Mouse (Mus musculus) heart, adult 9 months (tissue): ENCODE measurements around the gene Uspl1.
A peak's percentile ranks its signal among the peaks of the same experiment; 100 is the strongest.

Source experiments
- DNase-seq, 2 experiments: peaks; one replicate each; pipeline ENCODE4 v3.0.0; 2022; ENCODE audit warnings: low spot score in 2 of 2

The Uspl1 gene

DNA sequence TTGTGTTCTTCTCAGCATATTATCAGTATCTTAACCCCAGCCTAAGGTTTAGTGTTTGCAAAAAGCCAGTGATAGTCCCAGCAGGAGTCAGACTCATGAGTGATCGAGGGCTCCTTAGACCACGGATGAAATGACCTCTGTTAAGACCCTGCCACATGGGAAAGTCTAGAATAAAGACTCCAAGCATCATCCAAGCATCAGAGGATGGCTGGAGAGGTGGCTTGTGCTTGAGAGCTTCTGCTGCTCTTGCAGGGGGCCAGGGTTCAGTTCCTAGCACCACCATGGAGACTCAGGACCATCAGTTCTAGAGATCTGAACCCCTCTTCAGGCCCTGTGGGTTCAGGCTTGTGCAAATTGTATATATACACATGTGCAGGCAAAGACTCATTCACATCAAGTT, 16.1 kb upstream of the Uspl1 start:
- no peak for DNase-seq

GRCm38 (mm10) chr5:149168816-149169215, 15.3 kb upstream of the Uspl1 start:
- no peak for DNase-seq

DNA sequence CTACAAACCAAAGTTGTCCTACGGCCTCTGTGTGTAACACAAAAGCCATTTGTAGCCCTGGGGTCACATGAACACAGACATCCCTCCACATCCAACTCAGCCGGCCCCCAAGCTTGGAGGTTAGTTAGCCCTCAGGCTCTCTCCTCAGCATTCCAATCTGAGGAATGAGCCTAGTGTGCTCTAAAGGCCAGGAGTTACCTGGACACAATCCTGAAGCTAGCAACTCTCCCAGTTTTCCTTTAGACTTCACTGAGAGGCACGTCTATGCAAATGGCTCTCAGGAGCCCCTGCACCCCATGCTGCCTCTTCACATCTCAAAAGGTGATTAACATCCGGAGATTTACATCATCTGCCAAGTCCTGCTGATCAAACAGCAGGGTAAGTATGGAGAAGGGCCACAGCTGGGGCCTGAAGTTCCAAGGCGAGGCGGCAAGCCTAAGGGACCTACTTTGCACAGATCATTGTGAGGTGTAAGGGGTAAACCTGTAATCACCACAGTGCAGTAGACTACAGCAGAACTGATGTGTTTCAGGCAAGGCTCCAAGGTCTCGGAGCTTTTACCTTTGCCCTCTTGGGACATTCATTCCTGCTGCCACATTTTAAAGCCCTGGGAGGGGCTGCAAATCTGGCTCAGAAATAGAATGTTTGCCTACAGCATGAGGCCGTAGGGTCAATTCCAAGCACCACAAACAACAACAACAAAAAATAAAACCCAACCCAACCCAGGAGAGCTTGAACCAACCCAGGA, 13.1 kb upstream of the Uspl1 start:
- no peak for DNase-seq

GRCm38 (mm10) chr5:149172246-149172645, 11.9 kb upstream of the Uspl1 start:
- DNase-seq: no peak

DNA sequence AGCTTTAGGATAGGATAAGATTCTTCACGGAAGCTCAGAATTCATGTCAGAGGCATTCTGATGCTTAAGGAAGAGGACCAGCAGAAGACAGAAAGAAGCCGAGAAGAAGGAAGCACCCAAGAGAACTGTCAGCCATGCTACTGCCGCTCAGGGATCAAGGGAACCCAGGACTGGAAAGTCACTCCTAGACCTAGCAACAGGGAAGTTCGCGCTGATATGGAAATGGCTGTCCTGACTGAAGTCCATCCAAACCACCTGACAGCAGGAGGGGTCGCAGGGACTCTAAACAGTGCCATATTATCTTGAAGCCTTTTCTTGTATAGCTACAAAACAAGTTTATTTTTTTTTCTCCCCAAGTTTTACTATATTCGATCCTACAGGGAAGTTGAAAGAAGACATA, 9.6 kb upstream of the Uspl1 start:
- DNase-seq: no peak

GRCm38 (mm10) chr5:149175736-149176135, 8.4 kb upstream of the Uspl1 start:
- DNase-seq: no peak

DNA sequence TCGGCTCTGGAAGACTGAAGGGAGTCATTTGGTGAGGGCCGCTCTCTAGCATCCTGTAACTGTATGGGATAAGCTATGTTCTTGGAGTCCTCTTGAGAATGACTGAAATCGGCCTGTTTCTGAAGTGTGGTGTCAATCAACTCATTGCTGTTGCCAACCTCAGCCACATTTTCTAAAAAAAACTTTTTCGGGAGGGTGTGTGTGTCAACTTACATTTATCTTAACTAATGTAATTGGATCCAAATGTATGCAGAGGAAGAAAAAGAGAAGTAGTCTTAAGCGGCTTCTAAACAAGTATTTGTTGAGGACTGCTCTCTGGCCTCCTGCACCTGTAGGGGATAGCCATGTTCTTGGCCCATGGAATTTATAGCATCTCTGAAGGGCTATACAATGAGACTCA, 6.1 kb upstream of the Uspl1 start:
- DNase-seq: no peak

GRCm38 (mm10) chr5:149179826-149180225, 4.3 kb upstream of the Uspl1 start:
- DNase-seq: no peak

GRCm38 (mm10) chr5:149182186-149182870, 1.8 kb upstream of the Uspl1 start:
- DNase-seq: no peak

- DNase-seq: no peak
These were observed 1.0 kb upstream of the Uspl1 start for GRCm38 (mm10) chr5:149183122-149183521.

DNA sequence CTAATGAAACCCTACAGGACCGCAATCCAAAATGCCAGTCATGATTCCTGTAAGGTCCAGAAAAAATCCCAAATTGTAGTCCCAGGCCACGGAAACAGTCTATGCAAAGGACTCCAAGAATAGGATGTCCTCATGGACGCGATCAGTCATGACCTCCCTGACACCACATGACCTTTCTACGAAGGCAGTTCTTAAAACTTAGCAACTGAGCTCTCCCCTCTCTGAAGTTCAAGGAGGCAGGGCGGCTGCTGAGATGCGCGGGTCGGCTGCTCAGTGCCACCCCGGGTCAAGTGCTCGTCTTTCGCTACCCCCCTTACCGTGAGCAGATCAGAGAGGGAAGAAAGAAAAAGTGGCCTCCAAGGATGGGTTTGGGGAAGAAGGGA, 438 bp upstream of the Uspl1 start:
- no peak for DNase-seq

- no peak for DNase-seq
These were observed 665 bp downstream of the Uspl1 start for GRCm38 (mm10) chr5:149184844-149185186.

GRCm38 (mm10) chr5:149185806-149186205, 1.7 kb downstream of the Uspl1 start:
- no peak for DNase-seq

GRCm38 (mm10) chr5:149190160-149190559, 6.0 kb downstream of the Uspl1 start:
- DNase-seq: no peak

DNA sequence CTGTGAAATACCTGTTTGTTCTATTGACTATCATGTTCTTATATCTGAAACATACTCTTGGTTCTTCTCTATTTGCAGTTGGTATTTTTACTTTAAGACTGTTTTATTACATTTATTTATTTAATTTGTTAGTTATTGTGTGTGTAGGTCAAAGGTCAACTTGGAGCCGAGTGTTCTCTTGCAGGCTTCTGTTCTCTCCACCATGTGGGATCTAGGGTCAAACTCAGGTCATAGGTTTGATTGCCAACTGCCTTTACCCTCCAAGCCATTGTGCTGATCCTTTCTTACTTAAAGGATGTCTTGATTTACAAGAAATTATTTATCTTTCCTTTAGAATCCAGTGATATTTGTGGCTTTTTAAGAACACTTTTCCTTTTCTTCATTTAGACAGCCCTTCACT, 12.5 kb downstream of the Uspl1 start:
- DNase-seq: no peak

DNA sequence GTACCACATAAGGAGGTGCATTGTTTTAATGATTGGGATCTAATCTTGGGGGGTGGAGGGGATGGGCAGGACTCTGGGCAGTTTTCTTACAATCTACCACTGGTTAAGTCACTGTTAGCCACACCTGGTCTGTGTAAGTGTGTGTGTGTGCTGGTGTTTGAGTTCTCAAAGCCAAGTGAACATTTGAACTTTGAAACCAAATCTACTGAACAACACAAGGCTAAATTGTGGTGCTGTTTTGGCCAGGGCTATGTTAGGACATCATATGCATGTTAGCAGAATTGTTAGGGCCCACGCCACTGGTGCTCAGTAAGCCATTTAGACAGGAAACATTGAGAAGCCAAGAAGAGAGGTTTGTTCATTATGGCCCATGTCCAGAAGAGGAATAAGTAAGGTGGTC, 14.6 kb downstream of the Uspl1 start:
- DNase-seq: no peak

DNA sequence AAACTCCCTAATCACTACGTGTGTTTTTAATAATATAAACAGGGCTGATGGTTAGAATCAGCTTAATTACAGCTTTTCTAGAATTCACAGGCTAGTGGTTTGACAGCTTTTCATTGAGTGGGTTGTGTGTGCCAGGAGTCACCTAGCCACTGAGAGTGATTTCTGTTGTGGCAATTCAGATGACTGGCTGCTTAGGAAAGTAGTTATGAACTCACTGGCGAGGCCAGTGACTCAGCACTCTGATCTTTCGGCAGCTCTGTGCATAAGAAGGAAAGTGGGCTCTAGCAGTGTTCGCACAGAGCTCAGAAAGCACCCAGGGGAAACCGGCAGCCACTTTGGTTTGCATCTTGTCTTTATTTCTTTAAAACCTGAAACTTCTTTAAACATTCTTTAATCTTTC, 18.8 kb downstream of the Uspl1 start:
- DNase-seq: peak in 1 of 2 experiments; percentile 31

- DNase-seq: no peak
These were observed 19.7 kb downstream of the Uspl1 start for GRCm38 (mm10) chr5:149203796-149204375.

- DNase-seq: no peak
These were observed 20.7 kb downstream of the Uspl1 start for GRCm38 (mm10) chr5:149204822-149205221.

GRCm38 (mm10) chr5:149205265-149205664, 21.1 kb downstream of the Uspl1 start:
- DNase-seq: no peak

GRCm38 (mm10) chr5:149206286-149206685, 22.1 kb downstream of the Uspl1 start:
- DNase-seq: no peak

DNA sequence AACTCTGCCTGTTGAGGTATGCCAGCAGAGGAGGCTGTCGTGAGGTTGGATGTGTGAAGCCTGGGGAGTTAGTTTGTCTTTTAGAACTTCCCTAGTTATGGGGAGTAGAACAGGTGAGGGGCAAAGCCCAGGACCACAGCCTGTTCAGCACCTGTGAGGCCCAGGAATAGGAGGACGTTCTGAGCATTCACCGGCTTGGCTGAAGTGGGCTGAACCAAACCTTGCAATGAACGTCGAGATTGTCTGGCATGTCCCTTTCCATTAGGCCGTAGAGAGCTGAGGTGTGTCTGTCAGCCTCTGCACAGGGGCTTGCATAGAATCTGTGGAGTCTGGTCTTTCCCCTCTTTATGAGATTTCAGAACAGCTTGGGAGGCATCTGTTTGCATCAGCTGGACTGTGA, 23.5 kb downstream of the Uspl1 start:
- DNase-seq: no peak

DNA sequence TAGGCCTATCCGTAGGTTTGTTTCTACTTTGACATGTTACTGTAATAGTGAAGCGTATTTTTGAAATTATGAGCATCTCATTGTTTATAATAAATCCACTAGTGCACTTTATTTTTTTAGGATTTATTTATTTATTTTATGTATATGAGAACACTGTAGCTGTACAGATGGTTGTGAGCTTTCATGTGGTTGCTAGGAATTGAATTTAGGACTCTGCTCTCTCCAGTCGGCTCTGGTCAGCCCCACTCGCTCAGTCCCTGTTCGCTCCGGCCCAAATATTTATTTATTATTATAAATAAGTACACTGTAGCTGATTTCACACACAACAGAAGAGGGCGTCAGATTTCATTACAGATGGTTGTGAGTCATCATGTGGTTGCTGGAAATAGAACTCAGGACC, 24.6 kb downstream of the Uspl1 start:
- DNase-seq: no peak
